ENCODE assay signal across 9 mouse cellular contexts in genomic region chr11:101469155-101469554, GRCm38 (mm10). TPM values are rescaled to one million over a fixed set of nuclear protein-coding genes. Genes with fewer than 3 reads are reported as not detected.
DNase-seq lines count a peak whose midpoint lies in the region; ATAC-seq and TF ChIP-seq lines count a peak whose summit lies in the region.
"Had no signal": no experiment of that assay in that cellular context is flagged by ENCODE, and none has a peak within 500 bp of the region (broad histone marks: within the 10 kb centered on the region; RNA-seq: fewer than 3 reads in every experiment).

No protein-coding gene starts in this region.

- H3K36me3 ChIP-seq in heart, embryonic 14.5 days (ENCODE audit: control insufficient read depth, insufficient read depth, low read length), result no peaks in the 10 kb centered on the region
- H3K36me3 ChIP-seq in hindbrain, embryonic 15.5 days, result no peaks in the 10 kb centered on the region; the same call in 1 of the 2 replicates
- peaks cover 9% of the 10 kb centered on the region for H3K36me3 ChIP-seq in midbrain, embryonic 14.5 days (ENCODE audit: control insufficient read depth, insufficient read depth, low read length)

- no peak for DNase-seq in heart, postnatal 36 days
- no peak for DNase-seq in midbrain, embryonic 14.5 days
- no peak for DNase-seq in right cerebral cortex, postnatal 10 days (ENCODE audit: low spot score in 2 of 2)
- DNase-seq in thymus, postnatal 0 days (ENCODE audit: low spot score), result no peak
- DNase-seq in layer of hippocampus, adult 11-12 months (ENCODE audit: low spot score), result no peak

- no peaks in the 10 kb centered on the region for H3K9me3 ChIP-seq in heart, embryonic 14.5 days (ENCODE audit: control insufficient read depth, low read length)
- no peaks in the 10 kb centered on the region for H3K9me3 ChIP-seq in hindbrain, embryonic 15.5 days
- H3K9me3 ChIP-seq in midbrain, embryonic 14.5 days (ENCODE audit: control insufficient read depth, low read length), result no peaks in the 10 kb centered on the region

- ATAC-seq in heart, embryonic 14.5 days (ENCODE audit: insufficient number of reproducible peaks, insufficient read depth, low FRiP score, low read depth), result no peak
- ATAC-seq in hindbrain, embryonic 15.5 days (ENCODE audit: low FRiP score, low read depth), result no peak
- ATAC-seq in midbrain, embryonic 14.5 days (ENCODE audit: low FRiP score, low TSS enrichment), result no peak

- no peak for TF ChIP-seq POLR2A in cortical plate, adult 2 months (IDR thresholded peaks at IDR 0.05; ENCODE audit: extremely low read depth, insufficient read depth, low read length)

- H3K27ac ChIP-seq in heart, embryonic 14.5 days (replicated peaks in 1 of 2; ENCODE audit: control insufficient read depth in 1 of 2, insufficient read depth in 1 of 2, low read depth in 2 of 2, low read length in 2 of 2), result no peak overlapping the region
- H3K27ac ChIP-seq in cortical plate, adult 2 months (ENCODE audit: insufficient read depth, low read length), result no peak overlapping the region
- no peak overlapping the region for H3K27ac ChIP-seq in hindbrain, embryonic 15.5 days (replicated peaks)
- H3K27ac ChIP-seq in midbrain, embryonic 14.5 days (replicated peaks; ENCODE audit: low read depth, low read length), result no peak overlapping the region
- H3K27ac ChIP-seq: macrophage had no signal

- TF ChIP-seq CTCF in cortical plate, adult 2 months (IDR thresholded peaks at IDR 0.05; ENCODE audit: extremely low read depth, insufficient read depth, low read length), result no peak

- peak overlapping the region in 1 of 2 experiments; percentile 77; a peak in 2 of 4 replicates for H3K4me3 ChIP-seq in heart, embryonic 14.5 days (ENCODE audit: control insufficient read depth in 1 of 2, insufficient read depth in 1 of 2, low read depth in 1 of 2, low read length in 2 of 2)
- peak overlapping the region; percentile 43; the same call in 1 of the 2 replicates for H3K4me3 ChIP-seq in cortical plate, adult 2 months (ENCODE audit: insufficient read depth, low read length)
- peak overlapping the region; percentile 95 for H3K4me3 ChIP-seq in hindbrain, embryonic 15.5 days
- H3K4me3 ChIP-seq in midbrain, embryonic 14.5 days (replicated peaks; ENCODE audit: low read depth, low read length), result peak overlapping the region; percentile 81

- 66% methylated on average over 4 of the region's 4 CpGs for WGBS in heart, embryonic 14.5 days
- 52% methylated on average over 4 of the region's 4 CpGs for WGBS in hindbrain, embryonic 15.5 days
- 62% methylated on average over 4 of the region's 4 CpGs for WGBS in midbrain, embryonic 14.5 days

- H3K27me3 ChIP-seq in heart, embryonic 14.5 days (ENCODE audit: control insufficient read depth, insufficient read depth, low read length), result no peaks in the 10 kb centered on the region
- no peaks in the 10 kb centered on the region for H3K27me3 ChIP-seq in hindbrain, embryonic 15.5 days
- H3K27me3 ChIP-seq in midbrain, embryonic 14.5 days (ENCODE audit: control insufficient read depth, insufficient read depth, low read length), result no peaks in the 10 kb centered on the region

- no peak overlapping the region for H3K9ac ChIP-seq in heart, embryonic 14.5 days (ENCODE audit: low read length)
- peak overlapping the region; percentile 85; the same call in 1 of the 2 replicates for H3K9ac ChIP-seq in hindbrain, embryonic 15.5 days
- H3K9ac ChIP-seq in midbrain, embryonic 14.5 days (replicated peaks; ENCODE audit: low read length), result peak overlapping the region; percentile 79

- intact Hi-C loops in heart, postnatal 36 days (cut with DNase I), result loop anchor here (5.0 kb wide), 1 partner anchor 83 kb away; the partner anchor contains the start of genes Brca1 and Nbr1

- peak overlapping the region; percentile 98 for H3K4me2 ChIP-seq in heart, embryonic 14.5 days (ENCODE audit: low read length)
- peak overlapping the region; percentile 81 for H3K4me2 ChIP-seq in hindbrain, embryonic 15.5 days
- peak overlapping the region; percentile 77 for H3K4me2 ChIP-seq in midbrain, embryonic 14.5 days (ENCODE audit: low read length)

- H3K4me1 ChIP-seq in heart, embryonic 14.5 days (ENCODE audit: control insufficient read depth in 2 of 2, insufficient read depth in 2 of 2, low read length in 2 of 2), result peaks cover 15 to 25% of the 10 kb centered on the region in 2 experiments
- no peaks in the 10 kb centered on the region for H3K4me1 ChIP-seq in cortical plate, adult 2 months (ENCODE audit: control insufficient read depth, insufficient read depth, low read length)
- H3K4me1 ChIP-seq in hindbrain, embryonic 15.5 days (replicated peaks), result peaks cover 48% of the 10 kb centered on the region
- H3K4me1 ChIP-seq in midbrain, embryonic 14.5 days (ENCODE audit: control insufficient read depth, insufficient read depth, low read length), result peaks cover 24% of the 10 kb centered on the region

RNA-seq across cellular contexts. Expression of gene Vat1, which starts 3.1 kb away (rescaled TPM):
- polyA plus RNA-seq in heart, embryonic 14.5 days (2014; fragmentation: Nextera tagmentation; extraction: Ambion mirVana), result 24.7 and 31.6 TPM in 2 replicates
- total RNA-seq in heart, postnatal 36 days (2021), result 10 to 100 TPM; 22.0 to 24.9 TPM
- 27.6 and 33.5 TPM in 2 replicates for polyA plus RNA-seq in cortical plate, adult 2 months (2012; rRNA removed)
- 123 and 135 TPM in 2 replicates for polyA plus RNA-seq in hindbrain, embryonic 15.5 days (2015; fragmentation: Nextera tagmentation; extraction: Ambion mirVana)
- 99.9 and 129 TPM in 2 replicates for polyA plus RNA-seq in midbrain, embryonic 14.5 days (2014; fragmentation: Nextera tagmentation; extraction: Ambion mirVana)
- 24.7 and 25.3 TPM in 2 replicates for polyA plus RNA-seq in thymus, postnatal 0 days (2015; fragmentation: Nextera tagmentation; extraction: Ambion mirVana)

RNA-seq across cellular contexts. Expression of gene Rnd2, which starts 4.4 kb away (rescaled TPM):
- 5.4 and 9.0 TPM in 2 replicates for polyA plus RNA-seq in heart, embryonic 14.5 days (2014; fragmentation: Nextera tagmentation; extraction: Ambion mirVana)
- total RNA-seq in heart, postnatal 36 days (2021), result 1 to 10 TPM; 5.6 to 6.2 TPM
- polyA plus RNA-seq in cortical plate, adult 2 months (2012; rRNA removed), result 162 and 179 TPM in 2 replicates
- 85.3 and 86.0 TPM in 2 replicates for polyA plus RNA-seq in hindbrain, embryonic 15.5 days (2015; fragmentation: Nextera tagmentation; extraction: Ambion mirVana)
- polyA plus RNA-seq in midbrain, embryonic 14.5 days (2014; fragmentation: Nextera tagmentation; extraction: Ambion mirVana), result 58.6 and 72.6 TPM in 2 replicates
- polyA plus RNA-seq in thymus, postnatal 0 days (2015; fragmentation: Nextera tagmentation; extraction: Ambion mirVana), result 3.7 and 4.6 TPM in 2 replicates

RNA-seq across cellular contexts. Expression of gene Ifi35, which starts 20.9 kb away (rescaled TPM):
- 17.1 and 17.3 TPM in 2 replicates for polyA plus RNA-seq in heart, embryonic 14.5 days (2014; fragmentation: Nextera tagmentation; extraction: Ambion mirVana)
- 10 to 100 TPM; 13.3 to 15.6 TPM for total RNA-seq in heart, postnatal 36 days (2021)
- 6.8 and 7.3 TPM in 2 replicates for polyA plus RNA-seq in cortical plate, adult 2 months (2012; rRNA removed)
- 4.3 and 5.2 TPM in 2 replicates for polyA plus RNA-seq in hindbrain, embryonic 15.5 days (2015; fragmentation: Nextera tagmentation; extraction: Ambion mirVana)
- polyA plus RNA-seq in midbrain, embryonic 14.5 days (2014; fragmentation: Nextera tagmentation; extraction: Ambion mirVana), result 1.5 and 5.9 TPM in 2 replicates
- polyA plus RNA-seq in thymus, postnatal 0 days (2015; fragmentation: Nextera tagmentation; extraction: Ambion mirVana), result 86.4 and 87.4 TPM in 2 replicates

RNA-seq across cellular contexts. Expression of gene Rpl27, which starts 27.1 kb away (rescaled TPM):
- 245 and 260 TPM in 2 replicates for polyA plus RNA-seq in heart, embryonic 14.5 days (2014; fragmentation: Nextera tagmentation; extraction: Ambion mirVana)
- 10 to 100 TPM; 48.2 to 52.4 TPM for total RNA-seq in heart, postnatal 36 days (2021)
- 397 and 424 TPM in 2 replicates for polyA plus RNA-seq in cortical plate, adult 2 months (2012; rRNA removed)
- polyA plus RNA-seq in hindbrain, embryonic 15.5 days (2015; fragmentation: Nextera tagmentation; extraction: Ambion mirVana), result 228 and 230 TPM in 2 replicates
- polyA plus RNA-seq in midbrain, embryonic 14.5 days (2014; fragmentation: Nextera tagmentation; extraction: Ambion mirVana), result 301 and 329 TPM in 2 replicates
- 550 and 596 TPM in 2 replicates for polyA plus RNA-seq in thymus, postnatal 0 days (2015; fragmentation: Nextera tagmentation; extraction: Ambion mirVana)

RNA-seq across cellular contexts. Expression of gene Ptges3l, which starts 44.0 kb away (rescaled TPM):
- 81.7 and 96.0 TPM in 2 replicates for polyA plus RNA-seq in heart, embryonic 14.5 days (2014; fragmentation: Nextera tagmentation; extraction: Ambion mirVana)
- total RNA-seq in heart, postnatal 36 days (2021), result 10 to 100 TPM; 50.6 to 66.9 TPM
- polyA plus RNA-seq in cortical plate, adult 2 months (2012; rRNA removed), result 7.5 and 7.7 TPM in 2 replicates
- polyA plus RNA-seq in hindbrain, embryonic 15.5 days (2015; fragmentation: Nextera tagmentation; extraction: Ambion mirVana), result 3.0 and 4.0 TPM in 2 replicates
- polyA plus RNA-seq in midbrain, embryonic 14.5 days (2014; fragmentation: Nextera tagmentation; extraction: Ambion mirVana), result 1.1 TPM in 2 replicates
- 1.8 TPM in 2 replicates for polyA plus RNA-seq in thymus, postnatal 0 days (2015; fragmentation: Nextera tagmentation; extraction: Ambion mirVana)
